Mouse (Mus musculus) liver, adult (tissue): Measurements from ENCODE around the gene Oog3.

ENCODE experiments used
- GATA4 ChIP-seq: IDR thresholded peaks from 2 replicates; pipeline ENCODE4 v1.6.1; 2014; ENCODE audit warnings: mild to moderate bottlenecking, low read length; ENCODE audit not compliant: insufficient replicate concordance

The Oog3 gene

DNA sequence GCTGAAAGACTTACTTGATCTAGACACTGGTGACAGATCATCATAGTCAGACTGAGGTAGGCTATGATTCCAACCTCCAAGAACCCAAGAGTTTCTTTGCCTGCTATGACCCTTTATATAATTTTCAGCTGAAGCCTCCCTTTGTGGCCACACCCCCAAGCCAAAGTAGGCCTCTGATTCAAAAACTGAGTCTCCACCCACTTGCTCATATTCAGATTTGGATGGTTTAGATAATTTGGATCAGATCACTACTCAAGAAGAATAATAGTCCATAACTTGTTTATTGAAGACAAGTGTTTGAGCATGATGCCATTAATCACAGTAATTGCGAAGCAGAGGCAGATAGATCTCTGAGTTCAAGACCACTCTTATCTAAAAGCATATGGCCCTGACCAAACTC is at the start of gene Oog3:
Oog3 (minus strand) TSS at position 101 of the 400 bp plus-strand sequence.
- TF ChIP-seq GATA4 = no peak

DNA sequence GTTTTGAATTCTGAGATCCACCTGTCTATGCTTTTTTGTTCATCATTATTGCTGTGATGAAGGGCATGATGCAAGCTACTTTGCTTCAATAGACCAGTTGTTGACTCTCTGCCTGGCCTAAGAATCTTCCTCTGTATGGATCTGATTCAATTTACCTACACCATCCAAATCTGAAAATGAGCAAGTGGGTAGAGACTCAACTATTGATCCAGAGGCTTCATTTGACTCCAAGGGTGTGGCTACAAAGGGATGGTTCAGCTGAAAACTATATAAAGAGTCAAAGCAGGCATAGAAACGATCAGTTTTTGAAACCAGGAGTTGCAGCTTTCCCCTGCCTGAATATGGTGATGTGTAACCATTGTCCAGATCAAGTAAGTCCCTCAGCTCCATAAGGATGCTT is 28.0 kb upstream of the Oog3 start, which contains the start of gene Oog2:
Oog2 (plus strand) TSS at position 301 of the 400 bp plus-strand sequence.
- TF ChIP-seq GATA4 = no peak
